Mouse (Mus musculus) ES-E14 (cell line): ENCODE results near the gene Cs.
"Not testable (repeated sequence)": the region's sequence is repeated elsewhere in the genome, so short reads cannot be mapped to it uniquely, and the experiment has no call there.

ENCODE experiments used
- HCFC1 ChIP-seq: IDR thresholded peaks from 2 replicates; pipeline ENCODE4 v1.6.1; 2012; ENCODE audit warnings: low read length, inconsistent platforms, borderline replicate concordance; ENCODE audit not compliant: insufficient read depth
- MAFK ChIP-seq: IDR thresholded peaks from 2 replicates; pipeline ENCODE4 v1.6.1; 2014; ENCODE audit warnings: mild to moderate bottlenecking, low read depth, low read length, inconsistent platforms; ENCODE audit not compliant: insufficient read depth
- ZC3H11A ChIP-seq: IDR thresholded peaks from 2 replicates; pipeline ENCODE4 v1.6.1; 2012; ENCODE audit warnings: low read depth, mild to moderate bottlenecking, inconsistent platforms, low read length, borderline replicate concordance
- ZNF384 ChIP-seq: IDR thresholded peaks from 2 replicates; pipeline ENCODE4 v1.6.1; 2012; ENCODE audit warnings: low read depth, low read length, inconsistent platforms

DNA sequence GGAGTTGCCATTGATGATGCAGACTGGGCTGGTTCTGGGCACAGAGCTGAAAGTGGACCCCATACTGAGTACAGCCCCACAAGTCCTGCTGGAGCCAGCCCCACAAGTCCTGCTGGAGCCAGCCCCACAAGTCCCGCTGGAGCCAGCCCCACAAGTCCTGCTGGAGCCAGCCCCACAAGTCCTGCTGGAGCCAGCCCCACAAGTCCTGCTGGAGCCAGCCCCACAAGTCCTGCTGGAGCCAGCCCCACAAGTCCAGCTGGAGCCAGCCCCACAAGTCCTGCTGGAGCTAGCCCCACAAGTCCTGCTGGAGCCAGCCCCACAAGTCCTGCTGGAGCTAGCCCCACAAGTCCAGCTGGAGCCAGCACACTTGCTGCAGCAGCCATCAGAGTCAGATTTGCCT is 46.9 kb upstream of the Cs start:
- TF ChIP-seq ZC3H11A, ZNF384, HCFC1, MAFK: not testable (repeated sequence)
